Mouse (Mus musculus): ENCODE measurements around the gene Dapk2.
"Not testable (repeated sequence)": the region's sequence is repeated elsewhere in the genome, so short reads cannot be mapped to it uniquely, and the experiment has no call there.

Dapk2 gene

GRCm38 (mm10) chr9:66281501-66281951 is 123.5 kb downstream of the Dapk2 start:
- DNase-seq: no peak

GRCm38 (mm10) chr9:66282582-66282981 is 124.6 kb downstream of the Dapk2 start:
- DNase-seq: no peak

- peak; percentile 88 for DNase-seq
These were observed 125.7 kb downstream of the Dapk2 start for GRCm38 (mm10) chr9:66283565-66284203.

DNA sequence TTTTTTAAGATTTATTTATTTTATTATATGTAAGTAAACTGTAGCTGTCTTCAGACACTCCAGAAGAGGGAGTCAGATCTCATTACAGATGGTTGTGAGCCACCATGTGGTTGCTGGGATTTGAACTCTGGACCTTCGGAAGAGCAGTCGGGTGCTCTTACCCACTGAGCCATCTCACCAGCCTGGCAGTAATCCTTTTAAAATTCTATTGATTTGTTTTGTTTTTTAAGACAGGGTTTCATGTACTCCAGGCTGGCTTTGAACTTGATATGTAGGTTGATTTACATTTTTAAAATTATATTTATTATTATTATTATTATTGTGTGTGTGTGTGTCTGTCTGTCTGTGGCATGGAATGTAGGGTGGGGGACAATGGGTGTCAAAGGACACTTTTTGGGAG is 127.2 kb downstream of the Dapk2 start:
- not testable (repeated sequence) for DNase-seq

GRCm38 (mm10) chr9:66285901-66286300 is 127.9 kb downstream of the Dapk2 start:
- peak; percentile 25 for DNase-seq

DNA sequence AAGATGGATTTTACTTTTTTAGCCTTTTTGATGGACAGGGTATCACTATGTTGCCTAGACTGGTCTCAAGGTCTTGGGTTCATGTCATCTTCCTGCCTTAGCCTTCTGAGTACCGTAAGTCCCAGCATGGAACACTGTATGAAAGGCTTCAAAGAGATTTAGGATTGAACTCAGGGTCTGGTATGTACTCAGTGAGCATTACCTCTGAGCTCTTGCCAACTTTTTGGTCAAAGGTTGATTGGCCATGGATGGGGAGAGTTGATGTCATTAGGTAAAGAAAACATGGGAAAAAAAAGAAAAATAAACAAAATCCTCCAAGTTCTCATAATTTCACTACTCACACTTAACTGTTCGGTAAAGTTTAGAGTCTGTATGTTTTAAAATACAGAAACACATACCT is 132.7 kb downstream of the Dapk2 start:
- no peak for DNase-seq

GRCm38 (mm10) chr9:66293319-66293718 is 135.3 kb downstream of the Dapk2 start:
- DNase-seq: no peak

- DNase-seq: no peak
These were observed 136.2 kb downstream of the Dapk2 start for GRCm38 (mm10) chr9:66294227-66294626.

DNA sequence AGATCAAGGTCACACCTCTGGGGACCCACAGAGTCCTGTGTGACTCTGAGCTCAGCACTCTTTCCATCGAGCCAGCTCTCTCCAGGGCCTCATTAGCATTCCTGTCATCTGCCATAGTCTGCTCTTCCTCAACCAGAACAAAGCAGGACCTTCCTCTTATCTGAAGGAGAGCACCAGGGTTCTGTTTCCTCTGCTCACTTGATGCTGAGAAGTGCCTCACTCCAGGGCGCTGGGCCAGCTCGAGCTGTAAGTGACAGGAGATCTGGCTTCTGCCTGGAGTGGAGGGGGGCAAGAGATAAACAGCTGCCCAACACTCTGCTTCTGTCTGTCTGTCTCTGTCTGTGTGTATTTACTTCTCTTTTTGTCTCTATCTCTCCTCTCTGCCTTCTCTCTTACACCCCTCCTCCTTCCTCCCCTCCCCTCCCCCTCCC is 137.0 kb downstream of the Dapk2 start:
- peak; percentile 32 for DNase-seq

DNA sequence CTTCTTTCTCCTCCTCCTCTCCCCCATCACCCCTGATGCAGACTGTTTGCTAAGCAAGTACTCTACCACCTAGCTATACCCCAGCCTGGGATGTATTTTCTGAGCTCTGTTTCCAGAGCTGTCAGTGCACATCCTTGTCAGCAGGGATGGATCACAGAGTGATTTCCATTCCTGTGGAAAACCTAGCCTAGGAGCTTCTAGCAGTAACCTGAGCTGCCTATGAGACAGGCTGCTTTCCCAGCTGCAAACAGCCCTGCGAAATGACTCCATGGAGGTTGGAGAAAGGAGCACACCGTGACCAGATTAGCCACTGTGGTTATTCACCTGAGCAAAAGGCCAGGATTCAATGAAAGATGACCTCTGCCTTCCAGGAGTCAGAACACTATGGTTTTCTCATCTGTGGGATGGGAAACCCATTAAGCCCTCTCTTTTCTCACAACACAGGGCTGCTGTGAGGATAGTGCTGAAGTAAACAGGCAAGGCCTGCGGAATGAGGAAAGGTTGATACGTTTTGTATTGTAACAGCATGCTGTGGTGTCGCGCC is 137.6 kb downstream of the Dapk2 start:
- DNase-seq: peak; percentile 22

DNA sequence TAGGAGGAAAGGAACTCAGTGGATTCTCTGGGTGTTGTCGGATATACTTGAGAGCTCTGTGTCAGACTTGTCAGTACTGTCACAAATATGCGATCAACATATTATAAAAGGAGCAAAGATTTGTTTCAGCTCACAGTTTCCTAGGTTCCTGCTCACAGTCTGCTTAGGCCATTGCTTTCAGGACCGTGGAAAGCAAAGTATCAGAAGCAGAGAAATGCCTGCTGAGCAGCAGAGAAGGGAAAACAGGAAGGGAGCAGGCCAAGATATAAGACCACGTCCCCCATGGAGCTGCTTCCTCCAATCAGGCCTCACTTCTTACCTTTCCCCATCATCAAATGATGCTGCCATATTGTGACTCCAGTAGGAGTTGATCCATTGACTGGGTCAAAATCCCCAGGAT is 140.8 kb downstream of the Dapk2 start:
- no peak for DNase-seq

DNA sequence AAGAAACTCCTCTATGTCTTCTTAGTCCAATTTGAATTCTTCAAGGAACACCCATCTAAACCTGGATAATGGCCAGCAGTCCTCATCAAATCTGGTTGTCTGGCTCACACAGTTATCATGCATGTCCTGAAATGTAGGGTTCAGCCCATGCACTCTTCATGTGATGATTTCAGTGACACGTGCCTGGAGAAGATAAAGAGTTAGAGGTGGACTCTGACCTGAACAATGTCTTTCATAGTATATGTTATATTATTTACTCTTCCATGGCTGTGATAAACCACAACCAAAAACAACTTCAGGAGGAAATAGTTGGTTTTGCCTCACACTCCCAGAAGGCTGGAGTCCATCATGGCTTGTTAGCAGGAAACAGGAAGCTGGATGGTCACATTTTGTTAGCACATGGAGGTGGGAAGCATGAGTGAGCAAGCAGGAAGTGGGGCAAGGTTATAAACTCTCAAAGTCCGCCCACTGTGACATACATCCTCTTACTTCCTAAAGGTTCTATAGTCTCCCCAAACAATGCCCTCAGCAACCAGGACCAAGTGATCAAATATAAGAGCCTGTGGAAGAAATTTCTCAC is 142.5 kb downstream of the Dapk2 start:
- no peak for DNase-seq

GRCm38 (mm10) chr9:66304320-66305090 is 146.5 kb downstream of the Dapk2 start:
- no peak for DNase-seq

- DNase-seq: no peak
These were observed 147.4 kb downstream of the Dapk2 start for GRCm38 (mm10) chr9:66305121-66306112.

DNA sequence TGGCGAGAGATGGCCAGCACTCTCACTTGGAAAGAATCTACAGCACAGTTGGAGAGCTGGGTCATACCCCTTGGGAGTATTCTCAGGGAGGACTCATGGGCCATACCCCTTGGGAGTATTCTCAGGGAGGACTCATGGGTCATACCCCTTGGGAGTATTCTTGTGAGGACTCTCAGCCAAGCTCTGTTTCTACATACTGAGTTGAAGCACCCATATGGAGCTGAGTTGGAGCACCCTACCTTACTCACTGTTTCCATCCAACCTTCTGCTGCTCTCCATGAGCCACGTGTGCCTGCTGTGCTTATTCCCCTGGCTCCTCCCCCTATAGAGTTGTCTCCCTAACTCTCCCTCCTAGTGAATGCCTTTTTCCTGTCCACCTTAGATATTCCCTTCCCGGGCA is 148.4 kb downstream of the Dapk2 start:
- DNase-seq: no peak

GRCm38 (mm10) chr9:66307341-66307740 is 149.3 kb downstream of the Dapk2 start:
- DNase-seq: peak; percentile 82

DNA sequence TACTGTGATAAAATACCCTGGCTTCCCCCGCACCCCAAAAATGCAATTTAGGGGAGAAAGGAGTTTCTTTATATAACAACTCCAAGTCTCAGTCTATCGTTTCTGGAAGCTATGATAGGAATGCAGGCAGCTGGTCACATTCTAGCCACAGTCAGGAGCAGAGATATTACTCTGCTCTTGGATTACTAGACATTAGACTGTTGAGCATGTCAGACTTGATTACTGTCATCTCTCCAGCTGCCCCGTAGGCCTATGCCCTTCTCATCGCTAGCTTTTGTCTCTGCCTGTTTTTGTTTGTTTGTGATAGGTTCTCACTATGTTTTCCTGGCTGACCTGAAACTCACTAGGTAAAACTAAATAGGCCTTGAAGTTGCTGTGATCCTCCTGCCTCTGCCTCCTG is 150.7 kb downstream of the Dapk2 start:
- no peak for DNase-seq

GRCm38 (mm10) chr9:66311458-66311857 is 153.4 kb downstream of the Dapk2 start:
- DNase-seq: no peak

DNA sequence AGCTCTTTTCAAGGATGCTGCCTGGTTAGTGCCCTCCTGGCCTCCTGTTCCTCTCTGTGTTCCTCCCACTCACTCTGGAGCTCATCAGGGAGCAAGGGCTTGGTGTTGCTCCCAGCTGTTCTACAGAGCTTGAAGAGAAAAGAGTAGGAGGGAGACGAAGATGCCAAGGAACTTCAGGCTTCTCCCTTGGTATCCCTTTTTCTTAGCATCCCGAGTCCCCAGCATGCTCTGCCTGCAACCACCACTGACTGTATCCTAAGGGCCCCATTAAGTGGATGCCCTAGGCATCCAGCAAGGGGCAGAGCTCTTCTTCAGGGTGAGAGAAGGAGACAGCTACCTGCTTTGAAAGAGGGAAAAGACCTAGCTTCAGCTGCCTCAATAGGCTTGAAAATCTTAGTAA is 158.6 kb downstream of the Dapk2 start:
- DNase-seq: no peak
